Mouse (Mus musculus) kidney, embryonic 14.5 days (tissue): ENCODE measurements at regions not wholly inside any gene's neighbourhood (a gene's known extent, or its start where the extent isn't known, plus 50 kb on each side); places are given as distances from the start of the nearest gene placed in this dataset.

Experiments
- ATAC-seq: fragments of 200-750 bp; cut with Nextera tagmentation; 2 replicates; pipeline ENCODE4 v1.8.0; 2017; ENCODE audit warnings: moderate number of reproducible peaks, mild to moderate bottlenecking, moderate TSS enrichment, moderate library complexity; ENCODE audit not compliant: low FRiP score, low TSS enrichment
- H3K27ac ChIP-seq: fragments of 300-500 bp; sonication (generic); 2 replicates; pipeline ENCODE4 v1.5.1; 2014; ENCODE audit warnings: low read depth, mild to moderate bottlenecking, low read length, moderate library complexity, mixed read lengths
- H3K27me3 ChIP-seq: fragments of 300-500 bp; sonication (generic); 2 replicates; pipeline ENCODE4 v1.6.1; 2014; ENCODE audit warnings: mild to moderate bottlenecking, low read length; ENCODE audit not compliant: control insufficient read depth, insufficient read depth
- H3K36me3 ChIP-seq: fragments of 300-500 bp; sonication (generic); 2 replicates; pipeline ENCODE4 v1.6.1; 2014; ENCODE audit warnings: low read length, mixed read lengths; ENCODE audit not compliant: control insufficient read depth, insufficient read depth
- H3K4me1 ChIP-seq: fragments of 300-500 bp; sonication (generic); 2 replicates; pipeline ENCODE4 v1.6.1; 2014; ENCODE audit warnings: low read length, mixed read lengths; ENCODE audit not compliant: control insufficient read depth, insufficient read depth
- H3K4me2 ChIP-seq: fragments of 300-500 bp; sonication (generic); replicated peaks from 2 replicates; pipeline ENCODE4 v1.6.1; 2014; ENCODE audit warnings: low read depth, mild to moderate bottlenecking, low read length
- H3K4me3 ChIP-seq: fragments of 300-500 bp; sonication (generic); 2 replicates; pipeline ENCODE4 v1.5.1; 2014; ENCODE audit warnings: mild to moderate bottlenecking, low read length
- H3K9ac ChIP-seq: fragments of 300-500 bp; sonication (generic); 2 replicates; pipeline ENCODE4 v1.6.1; 2014; ENCODE audit warnings: low read depth, mild to moderate bottlenecking, low read length, moderate library complexity
- H3K9me3 ChIP-seq: fragments of 300-500 bp; sonication (generic); 2 replicates; pipeline ENCODE4 v1.6.1; 2016; ENCODE audit warnings: low read length; ENCODE audit not compliant: control insufficient read depth
- WGBS: fragments of 180-500 bp; shearing (Covaris S2); extraction: QIAGEN DNeasy Blood & Tissue Kit; methylation state at CpG from one replicate; pipeline ENCODE4 v1.1.7; 2014; 5-methylcytosine and 5-hydroxymethylcytosine counted together

GRCm38 (mm10) chr4:105282681-105283462 is 125.7 kb downstream of the Plpp3 start:
- Histone ChIP-seq H3K4me2 (no peak overlapping the region), H3K27ac (no peak overlapping the region), H3K9me3 (no peaks in the 10 kb centered on the region), H3K9ac (no peak overlapping the region), H3K4me3 (no peak overlapping the region), H3K4me1 (peaks cover 18% of the 10 kb centered on the region; the same call in 1 of the 2 replicates), H3K36me3 (no peaks in the 10 kb centered on the region), H3K27me3 (no peaks in the 10 kb centered on the region)
- ATAC-seq = 0 out of 2 replicates have a peak, but pooled peaks have one; percentile 44
- WGBS = 22% methylated on average over 6 of the region's 6 CpGs

- Histone ChIP-seq H3K4me1 (peaks cover 25% of the 10 kb centered on the region; the same call in 1 of the 2 replicates), H3K9me3 (no peaks in the 10 kb centered on the region), H3K27me3 (no peaks in the 10 kb centered on the region), H3K9ac (no peak overlapping the region), H3K4me2 (no peak overlapping the region), H3K27ac (no peak overlapping the region), H3K36me3 (no peaks in the 10 kb centered on the region), H3K4me3 (no peak overlapping the region)
- 97% methylated on average over 5 of the region's 5 CpGs for WGBS
- ATAC-seq = no peak
Measured at GRCm38 (mm10) chr4:105285431-105286013, 128.4 kb downstream of the Plpp3 start.

DNA sequence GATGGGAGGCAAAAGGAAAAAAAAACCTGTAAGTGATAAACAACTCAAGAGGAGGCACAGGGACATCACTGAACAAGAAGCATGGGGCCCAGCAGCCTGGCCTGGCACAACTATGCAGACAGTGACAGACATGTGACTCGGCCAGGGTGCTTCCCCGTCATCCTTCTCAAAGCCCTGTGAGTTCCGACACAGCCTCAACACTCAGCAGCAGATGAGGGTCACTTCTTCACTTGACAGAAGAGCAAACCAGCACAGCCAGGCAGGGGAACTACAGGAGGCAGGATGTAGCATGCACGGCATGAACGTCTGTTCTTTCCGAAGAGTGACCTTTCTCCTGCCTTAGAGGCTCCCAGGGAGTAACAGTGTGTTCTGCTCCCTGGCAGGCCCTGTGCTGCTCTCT is 129.2 kb downstream of the Plpp3 start:
- ATAC-seq = no peak
- H3K4me3 ChIP-seq = no peak overlapping the region
- no peaks in the 10 kb centered on the region for H3K36me3 ChIP-seq
- H3K4me1 ChIP-seq = peaks cover 25% of the 10 kb centered on the region; the same call in 1 of the 2 replicates
- H3K27ac ChIP-seq = no peak overlapping the region
- 71% methylated on average over 6 of the region's 6 CpGs for WGBS
- no peak overlapping the region for H3K4me2 ChIP-seq
- no peak overlapping the region for H3K9ac ChIP-seq
- no peaks in the 10 kb centered on the region for H3K27me3 ChIP-seq
- H3K9me3 ChIP-seq = no peaks in the 10 kb centered on the region

DNA sequence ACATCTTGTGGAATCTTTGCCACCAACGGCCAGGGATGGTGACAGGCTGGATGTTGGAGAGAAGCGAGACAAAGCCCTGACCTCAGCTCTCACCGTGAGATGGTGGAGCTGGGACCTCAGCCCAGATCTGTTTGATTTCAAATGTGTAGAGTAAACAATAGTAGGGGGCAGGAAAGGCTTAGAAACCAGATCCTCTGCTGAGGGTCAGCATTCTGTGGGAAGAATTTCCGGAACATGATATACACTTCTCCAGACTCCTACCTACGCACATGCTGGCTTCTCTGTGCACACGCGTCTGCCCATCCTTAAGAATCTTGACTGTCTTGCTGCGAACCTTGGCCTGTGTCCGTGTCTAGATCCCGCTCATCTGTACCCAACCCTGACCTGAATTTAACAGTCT is 129.7 kb downstream of the Plpp3 start:
- ATAC-seq = peak; percentile 45; the same call in 1 of the 2 replicates
- Histone ChIP-seq H3K9ac (no peak overlapping the region), H3K9me3 (no peaks in the 10 kb centered on the region), H3K4me1 (peaks cover 20% of the 10 kb centered on the region), H3K4me3 (no peak overlapping the region), H3K27ac (no peak overlapping the region), H3K27me3 (no peaks in the 10 kb centered on the region), H3K4me2 (no peak overlapping the region), H3K36me3 (no peaks in the 10 kb centered on the region)
- 60% methylated on average over 10 of the region's 10 CpGs for WGBS

GRCm38 (mm10) chr4:105287419-105287818 is 130.3 kb downstream of the Plpp3 start:
- ATAC-seq = no peak
- Histone ChIP-seq H3K9ac (no peak overlapping the region), H3K4me3 (no peak overlapping the region), H3K9me3 (no peaks in the 10 kb centered on the region), H3K27me3 (no peaks in the 10 kb centered on the region), H3K4me1 (peaks cover 14% of the 10 kb centered on the region), H3K36me3 (no peaks in the 10 kb centered on the region), H3K4me2 (no peak overlapping the region), H3K27ac (no peak overlapping the region)
- WGBS = 56% methylated on average over 7 of the region's 7 CpGs

DNA sequence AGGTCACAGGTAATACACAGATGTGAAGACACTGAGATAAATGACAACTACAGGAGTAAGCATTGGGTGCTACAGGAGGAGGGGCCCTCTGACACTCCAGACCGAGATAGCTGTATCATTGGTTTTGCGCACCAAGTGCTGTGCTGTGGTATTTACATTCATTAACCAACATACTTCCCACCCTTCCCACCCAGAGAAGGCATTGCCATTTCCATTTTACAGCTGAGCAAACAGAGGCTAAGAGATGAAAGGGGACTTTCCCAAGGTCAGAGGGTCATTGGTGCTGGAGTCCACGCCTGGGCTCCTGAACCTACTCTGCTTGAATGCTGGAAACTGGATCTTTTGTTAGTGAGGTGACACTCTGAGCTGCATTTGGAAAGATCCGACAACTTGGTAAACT is 132.5 kb downstream of the Plpp3 start:
- no peaks in the 10 kb centered on the region for H3K9me3 ChIP-seq
- no peak overlapping the region for H3K4me2 ChIP-seq
- H3K27ac ChIP-seq = no peak overlapping the region
- no peaks in the 10 kb centered on the region for H3K27me3 ChIP-seq
- no peaks in the 10 kb centered on the region for H3K36me3 ChIP-seq
- H3K4me1 ChIP-seq = peaks cover 7% of the 10 kb centered on the region
- ATAC-seq = no peak
- H3K4me3 ChIP-seq = no peak overlapping the region
- no peak overlapping the region for H3K9ac ChIP-seq
- WGBS = 47% methylated on average over 4 of the region's 4 CpGs

- Histone ChIP-seq H3K9me3 (no peaks in the 10 kb centered on the region), H3K4me1 (peaks cover 7% of the 10 kb centered on the region), H3K4me3 (no peak overlapping the region), H3K27me3 (no peaks in the 10 kb centered on the region), H3K4me2 (no peak overlapping the region), H3K27ac (peak overlapping the region; percentile 26; the same call in 1 of the 2 replicates), H3K9ac (no peak overlapping the region), H3K36me3 (no peaks in the 10 kb centered on the region)
- WGBS = 23% methylated on average over 11 of the region's 11 CpGs
- ATAC-seq = no peak
Measured at GRCm38 (mm10) chr4:105290847-105291475, 133.8 kb downstream of the Plpp3 start.

DNA sequence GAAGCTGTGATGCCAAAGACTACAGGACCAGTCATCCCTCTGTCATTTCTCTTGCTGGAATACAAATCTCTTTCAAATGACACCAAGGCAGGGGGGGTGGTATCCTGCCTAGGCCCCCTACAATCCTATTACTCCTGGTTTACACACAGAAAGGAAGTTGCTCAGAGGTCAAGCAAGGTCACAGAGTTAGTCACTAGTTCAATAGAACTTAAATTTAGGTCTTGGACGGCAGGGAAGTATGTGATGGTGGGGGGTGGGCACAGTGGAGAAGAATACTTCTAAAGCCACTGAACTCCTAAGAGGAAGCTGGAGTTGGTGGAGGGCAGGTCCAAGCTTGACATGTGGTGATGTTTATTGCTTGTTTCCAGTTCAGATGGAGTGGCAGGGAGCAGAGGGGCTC is 134.4 kb downstream of the Plpp3 start:
- H3K9me3 ChIP-seq = no peaks in the 10 kb centered on the region
- H3K4me1 ChIP-seq = peaks cover 7% of the 10 kb centered on the region
- H3K4me3 ChIP-seq = no peak overlapping the region
- no peak overlapping the region for H3K4me2 ChIP-seq
- ATAC-seq = no peak; the same call in 1 of the 2 replicates
- H3K9ac ChIP-seq = no peak overlapping the region
- no peaks in the 10 kb centered on the region for H3K36me3 ChIP-seq
- H3K27ac ChIP-seq = no peak overlapping the region
- 22% methylated on average over 1 of the region's 1 CpGs for WGBS
- H3K27me3 ChIP-seq = no peaks in the 10 kb centered on the region

- 85% methylated on average over 6 of the region's 6 CpGs for WGBS
- Histone ChIP-seq H3K27ac (no peak overlapping the region), H3K36me3 (no peaks in the 10 kb centered on the region), H3K4me2 (no peak overlapping the region), H3K9ac (no peak overlapping the region), H3K4me1 (no peaks in the 10 kb centered on the region), H3K27me3 (no peaks in the 10 kb centered on the region), H3K9me3 (no peaks in the 10 kb centered on the region), H3K4me3 (no peak overlapping the region)
- ATAC-seq = no peak
Measured at GRCm38 (mm10) chr4:105299358-105299757, 142.2 kb downstream of the Plpp3 start.
